Mouse (Mus musculus) spleen, postnatal 0 days (tissue): ENCODE measurements around the gene Olfr70. TPM values are rescaled to one million over a fixed set of nuclear protein-coding genes. Genes with fewer than 3 reads are reported as not detected.

Experiments
- polyA plus RNA-seq: library from polyadenylated mRNA; unstranded; fragments of >200 nt; fragmentation: Nextera tagmentation; extraction: Ambion mirVana; gene quantifications from 2 replicates; pipeline ENCODE4 v1.2.1, GENCODE M21; 2015

Gene Olfr70
- not detected in 2 replicates for polyA plus RNA-seq

DNA sequence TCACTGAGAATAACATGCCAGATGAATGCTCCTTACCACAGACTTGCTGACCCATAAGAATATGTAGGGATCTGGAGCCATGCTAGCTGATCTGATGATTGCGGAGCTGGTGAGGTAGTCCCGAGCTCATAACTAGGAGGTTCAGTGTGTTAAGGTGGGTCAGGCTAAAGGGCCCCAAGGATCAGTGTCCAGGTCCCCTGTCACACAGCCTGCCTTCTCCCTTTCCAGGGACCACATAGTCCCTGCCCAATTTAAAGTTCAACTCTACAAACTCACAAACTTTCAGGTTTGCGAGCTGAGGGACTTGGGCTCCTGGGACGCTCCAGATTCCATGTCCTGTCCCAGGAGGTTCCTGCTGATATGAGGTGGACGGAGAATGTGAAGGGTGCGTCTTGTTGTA lies at the start of gene Olfr70:
Gene Olfr70, minus strand, starts transcription at position 101 of the 400 bp plus-strand sequence.

DNA sequence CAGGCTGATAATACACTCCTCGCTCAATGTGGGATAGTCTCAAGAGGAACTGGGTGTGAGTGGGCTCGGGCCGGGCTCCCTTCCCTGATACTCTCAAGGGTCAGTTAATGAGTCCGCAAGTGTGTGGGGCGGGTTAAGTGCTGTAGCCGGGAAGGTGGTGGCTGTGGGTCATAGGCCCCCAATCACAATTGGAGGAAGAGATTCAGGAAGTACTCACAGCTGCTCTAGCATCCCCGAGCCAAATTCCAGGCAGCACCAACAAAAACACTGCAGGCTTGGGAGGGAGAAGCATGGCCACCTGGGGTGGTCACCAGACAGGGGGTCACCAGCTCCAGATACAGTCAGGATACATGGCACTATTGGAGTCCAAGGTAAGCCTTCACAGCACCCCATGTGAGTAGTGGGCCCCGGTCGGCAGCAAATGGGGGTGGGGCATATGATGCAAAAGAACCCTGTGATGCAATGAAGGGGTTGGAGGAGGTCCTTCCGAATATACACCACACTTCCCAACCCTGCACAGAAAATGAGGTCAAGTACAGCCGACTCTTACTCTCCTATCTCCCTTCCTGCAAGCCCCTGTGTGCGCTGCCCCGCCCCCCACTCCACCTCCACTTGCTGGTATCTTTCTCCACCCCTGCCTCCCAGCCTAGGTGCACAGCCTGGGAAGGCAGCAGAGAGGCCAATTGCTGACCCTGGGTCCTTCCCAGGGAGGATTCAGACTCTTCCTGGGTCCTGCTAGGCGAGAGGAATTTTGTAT lies 29.4 kb upstream of the Olfr70 start, which contains the start of gene Spaar:
Gene Spaar, plus strand, starts transcription at position 241 of the 757 bp plus-strand sequence.

DNA sequence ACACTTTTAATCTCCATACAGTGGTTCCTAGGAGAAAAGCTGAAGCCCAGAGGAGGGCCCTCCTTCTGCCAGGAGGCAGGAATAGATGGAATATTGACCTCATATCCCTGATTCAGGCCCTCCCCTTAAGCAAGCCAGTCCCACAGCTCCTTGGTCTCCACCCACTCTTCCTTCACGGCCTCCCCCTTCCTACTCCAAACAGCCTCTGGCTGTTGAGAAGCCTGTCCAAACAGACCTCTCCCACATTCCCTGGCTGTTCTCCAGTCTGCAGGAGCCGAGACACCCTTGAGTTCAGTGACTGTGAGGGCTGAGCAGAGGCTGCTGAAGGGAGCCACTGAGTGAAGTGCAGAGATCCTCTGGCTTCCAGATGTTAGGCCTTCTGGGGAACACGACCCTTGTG lies 26.4 kb upstream of the Olfr70 start, which contains the start of gene Hrct1:
Gene Hrct1, plus strand, starts transcription at position 194 of the 400 bp plus-strand sequence.

DNA sequence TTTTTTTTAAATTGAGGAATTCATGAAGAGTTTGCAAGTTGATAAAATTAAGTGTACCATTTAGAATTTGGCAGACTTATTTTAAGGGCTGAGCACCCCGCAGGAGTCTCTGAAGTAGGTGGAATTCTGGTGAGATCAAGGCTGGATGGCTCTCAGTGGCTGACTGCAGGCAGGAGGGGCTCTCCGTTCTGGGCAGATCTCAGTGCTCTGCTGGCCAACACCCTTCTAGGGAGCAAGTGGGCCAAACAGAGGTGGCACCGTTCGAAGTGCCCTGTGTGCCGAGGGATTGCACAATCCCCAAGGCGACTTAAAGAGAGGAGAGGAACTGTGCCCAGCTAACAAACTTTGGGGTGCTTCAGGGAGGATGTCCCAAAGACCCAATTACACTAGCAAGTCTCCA lies 9.3 kb upstream of the Olfr70 start, which contains the start of gene Olfr71:
Gene Olfr71, minus strand, starts transcription at position 387 of the 400 bp plus-strand sequence.

DNA sequence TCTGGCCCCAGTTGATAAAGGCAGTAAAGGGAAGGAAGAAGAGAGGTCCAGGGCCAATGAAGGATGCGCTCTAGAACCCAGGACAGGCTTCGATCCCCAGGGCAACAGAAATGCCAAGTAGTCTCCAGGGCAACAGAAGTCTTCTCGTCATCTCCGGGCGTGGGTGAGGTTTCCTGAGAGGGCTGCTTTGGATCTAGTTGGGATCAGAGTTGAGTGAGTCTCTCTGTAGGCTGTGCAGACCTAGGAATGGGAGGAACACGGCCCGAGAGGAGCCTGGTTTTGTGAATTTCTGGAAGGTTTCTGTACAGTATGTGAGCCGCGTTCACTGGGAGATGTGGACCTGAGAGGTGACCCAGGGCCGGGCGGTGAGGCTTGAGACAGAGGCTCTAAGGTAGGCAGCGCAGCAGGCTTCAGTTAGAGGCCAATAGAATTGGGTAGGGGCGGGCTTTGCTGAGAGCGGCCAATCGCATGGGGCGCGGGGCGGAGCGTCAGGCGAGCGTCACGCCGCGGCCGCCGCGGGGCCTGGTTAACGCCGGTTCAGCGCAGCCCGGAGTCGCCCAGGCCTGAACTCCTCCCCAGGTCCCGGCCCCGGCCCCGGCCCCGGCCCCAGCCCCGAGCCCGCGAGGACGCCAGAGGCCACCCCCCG lies 31.7 kb downstream of the Olfr70 start, which contains the start of the genes Tmem8b and Fam221b:
Gene Tmem8b, plus strand, starts transcription at position 190 of the 646 bp plus-strand sequence.
Gene Fam221b, minus strand, starts transcription at position 364 of the 646 bp plus-strand sequence.

DNA sequence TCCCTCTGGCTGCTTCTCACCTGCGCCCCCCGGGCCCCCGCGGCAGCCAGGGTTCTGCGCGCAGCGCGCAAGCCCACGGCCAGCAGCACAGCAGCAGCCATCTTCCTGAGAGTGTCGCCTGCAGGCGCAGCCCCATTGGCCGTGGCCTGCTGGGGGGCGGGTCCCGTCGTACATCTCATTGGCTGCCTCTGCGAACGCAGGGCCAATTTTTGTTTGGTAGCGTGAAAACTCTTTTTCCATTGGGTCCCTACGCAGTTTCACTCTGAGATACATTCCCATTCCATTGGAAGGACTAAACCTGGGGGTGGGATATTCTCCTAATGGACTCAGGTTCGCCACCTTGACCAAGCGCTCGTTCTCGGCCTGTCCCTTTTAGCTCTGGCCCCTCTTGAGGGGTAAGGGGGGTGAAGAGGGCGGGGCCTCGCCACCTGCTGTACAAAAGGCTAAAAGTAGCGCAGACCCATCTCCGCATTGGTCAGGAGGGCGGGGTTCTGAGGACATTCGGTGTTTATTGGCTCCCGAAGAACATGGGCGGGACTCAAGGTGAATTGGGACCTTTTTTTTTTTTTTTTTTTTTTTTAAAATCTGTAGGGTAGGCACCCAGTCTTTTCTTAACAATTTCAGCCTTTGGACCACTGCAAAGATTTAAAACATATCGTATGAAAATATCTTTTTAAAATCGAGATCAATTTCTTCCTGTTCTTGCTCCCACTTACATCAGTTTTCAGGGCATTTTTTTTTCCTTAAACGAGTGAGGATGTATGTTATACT lies 44.1 kb downstream of the Olfr70 start, which contains the start of gene Hint2:
Gene Hint2, minus strand, starts transcription at position 128 of the 771 bp plus-strand sequence.

DNA sequence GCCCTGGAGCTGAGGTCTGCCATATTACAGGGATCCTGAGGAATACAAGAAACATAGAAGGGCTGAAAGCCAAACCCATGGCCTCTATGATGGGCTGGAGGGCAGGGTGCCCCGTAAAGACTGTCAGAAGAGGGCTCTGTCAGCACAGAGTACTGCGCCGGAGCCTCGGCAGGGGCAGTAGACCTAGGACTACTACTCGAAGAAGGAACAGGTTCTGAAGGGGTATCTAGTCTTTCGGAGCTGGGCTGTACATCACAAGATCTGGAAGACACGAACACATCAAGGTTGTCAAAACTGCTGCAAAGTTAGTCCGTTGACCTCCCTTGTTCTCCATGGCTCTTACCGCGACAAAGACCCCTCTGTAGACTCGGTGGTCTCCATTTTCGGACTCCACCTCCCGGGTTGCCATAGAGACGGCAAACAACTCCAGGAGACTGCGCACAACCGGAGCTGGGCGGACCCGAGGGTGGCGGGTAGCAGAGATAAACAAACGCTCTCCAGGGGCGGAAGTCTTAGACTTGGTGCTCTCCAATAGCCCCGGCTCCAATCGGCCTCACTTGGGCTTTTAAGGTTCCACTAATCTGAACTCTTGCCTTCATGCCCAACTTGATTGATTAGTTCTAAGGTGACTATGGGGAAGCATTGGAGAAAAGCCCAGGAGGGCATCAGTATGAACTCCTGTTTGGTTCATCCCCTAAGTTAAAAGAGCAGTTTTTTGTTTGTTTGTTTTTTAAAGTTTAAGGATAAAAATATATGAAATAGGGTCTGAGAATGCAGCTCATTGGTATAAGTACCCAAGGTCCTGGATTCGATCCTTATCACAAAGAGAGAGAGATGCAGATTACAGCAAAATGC lies 47.2 kb downstream of the Olfr70 start, which contains the start of gene Spag8:
Gene Spag8, minus strand, starts transcription at position 434 of the 855 bp plus-strand sequence.

Other genes starting within 250 kb of the Olfr70 start
- gene Cd72, start 246.2 kb downstream of the Olfr70 start, polyA plus RNA-seq = 8.4 and 12.7 TPM in 2 replicates
- 0.59 and 1.4 TPM in 2 replicates for gene Sit1, start 217.1 kb downstream of the Olfr70 start, polyA plus RNA-seq
- 42.9 and 45.9 TPM in 2 replicates for gene Ccdc107, start 207.9 kb downstream of the Olfr70 start, polyA plus RNA-seq
- 38.1 and 40.1 TPM in 2 replicates for gene Arhgef39, start 201.1 kb downstream of the Olfr70 start, polyA plus RNA-seq
- 3.2 and 3.7 TPM in 2 replicates for gene Car9, start 193.8 kb downstream of the Olfr70 start, polyA plus RNA-seq
- gene Tpm2, start 177.0 kb downstream of the Olfr70 start, polyA plus RNA-seq = 63.0 and 70.1 TPM in 2 replicates
- 23.7 and 33.8 TPM in 2 replicates for gene Creb3, start 138.5 kb downstream of the Olfr70 start, polyA plus RNA-seq
- 62.7 and 73.4 TPM in 2 replicates for gene Tln1, start 138.1 kb downstream of the Olfr70 start, polyA plus RNA-seq
- gene Rgp1, start 122.1 kb downstream of the Olfr70 start, polyA plus RNA-seq = 16.0 and 17.6 TPM in 2 replicates
- 16.9 and 18.2 TPM in 2 replicates for gene Gba2, start 121.9 kb downstream of the Olfr70 start, polyA plus RNA-seq
- 0.54 and 0.72 TPM in 2 replicates for gene Msmp, start 116.3 kb downstream of the Olfr70 start, polyA plus RNA-seq
- gene Npr2, start 68.9 kb downstream of the Olfr70 start, polyA plus RNA-seq = 3.3 and 4.7 TPM in 2 replicates
- gene Spag8, start 47.2 kb downstream of the Olfr70 start, polyA plus RNA-seq = 0.20 and 0.70 TPM in 2 replicates
- 73.1 and 79.8 TPM in 2 replicates for gene Hint2, start 44.3 kb downstream of the Olfr70 start, polyA plus RNA-seq
- gene Tmem8b, start 31.8 kb downstream of the Olfr70 start, polyA plus RNA-seq = 1.1 and 1.5 TPM in 2 replicates
- 1.5 and 2.0 TPM in 2 replicates for gene Fam221b, start 31.7 kb downstream of the Olfr70 start, polyA plus RNA-seq
- gene Olfr71, start 9.4 kb upstream of the Olfr70 start, polyA plus RNA-seq = not detected in 2 replicates
- gene Hrct1, start 26.4 kb upstream of the Olfr70 start, polyA plus RNA-seq = 0.17 and 0.59 TPM in 2 replicates
- 0.07 TPM in 1 of 2 replicates, not detected in the other for gene Spaar, start 29.2 kb upstream of the Olfr70 start, polyA plus RNA-seq
- gene Olfr159, start 70.2 kb upstream of the Olfr70 start, polyA plus RNA-seq = not detected in 2 replicates
- gene Olfr156, start 123.1 kb upstream of the Olfr70 start, polyA plus RNA-seq = not detected in 2 replicates
- gene Olfr157, start 139.4 kb upstream of the Olfr70 start, polyA plus RNA-seq = not detected in 2 replicates
- gene Olfr155, start 150.8 kb upstream of the Olfr70 start, polyA plus RNA-seq = not detected in 2 replicates
- 7.1 and 8.0 TPM in 2 replicates for gene Reck, start 174.7 kb upstream of the Olfr70 start, polyA plus RNA-seq